Mouse (Mus musculus) ovary, postnatal 10 days (tissue): ENCODE results near the gene Mcm3.
A peak's percentile ranks its signal among the peaks of the same experiment; 100 is the strongest.

ENCODE experiments used
- DNase-seq: peaks from one replicate; pipeline ENCODE4 v3.0.0; 2022; ENCODE audit warnings: low spot score

Gene Mcm3

DNA sequence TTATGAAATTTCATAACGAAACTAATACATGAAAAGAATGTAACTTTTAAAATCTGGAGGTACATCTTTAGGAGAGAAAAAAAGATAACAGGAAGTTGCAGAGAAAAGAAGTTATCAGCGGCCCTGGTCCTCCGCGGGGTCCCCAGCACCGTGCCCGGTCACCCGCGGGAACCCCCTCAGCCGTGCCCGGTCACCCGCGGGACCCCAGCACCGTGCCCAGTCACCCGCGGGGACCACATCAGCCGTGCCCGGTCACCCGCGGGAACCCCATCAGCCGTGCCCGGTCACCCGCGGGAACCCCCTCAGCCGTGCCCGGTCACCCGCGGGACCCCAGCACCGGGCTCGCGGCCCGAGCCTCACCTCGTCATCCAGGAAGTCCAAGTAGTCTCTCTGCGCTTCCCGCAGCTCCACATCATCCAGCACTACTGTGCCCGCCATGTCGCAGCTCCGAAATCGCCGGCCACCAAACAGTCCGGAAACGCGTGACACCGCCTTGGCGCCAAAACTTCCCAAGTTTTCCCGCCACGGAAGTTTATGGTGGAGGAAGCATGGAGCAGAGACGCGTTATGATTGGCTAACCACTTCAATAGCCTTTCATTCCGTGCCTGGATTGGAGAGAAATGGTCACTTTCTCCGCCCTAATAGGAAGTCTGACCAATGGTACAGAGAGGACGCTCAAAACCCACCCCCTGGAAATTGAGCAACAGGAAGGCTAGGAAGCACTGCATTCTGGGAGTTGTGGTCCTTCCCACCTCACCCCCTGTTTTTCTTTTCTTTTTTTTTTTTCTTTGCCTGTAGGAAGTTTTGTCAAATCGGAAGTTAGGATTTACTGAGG is at the start of gene Mcm3:
Gene Mcm3, minus strand, starts transcription at position 542 of the 835 bp plus-strand sequence.
- peak; percentile 64 for DNase-seq

DNA sequence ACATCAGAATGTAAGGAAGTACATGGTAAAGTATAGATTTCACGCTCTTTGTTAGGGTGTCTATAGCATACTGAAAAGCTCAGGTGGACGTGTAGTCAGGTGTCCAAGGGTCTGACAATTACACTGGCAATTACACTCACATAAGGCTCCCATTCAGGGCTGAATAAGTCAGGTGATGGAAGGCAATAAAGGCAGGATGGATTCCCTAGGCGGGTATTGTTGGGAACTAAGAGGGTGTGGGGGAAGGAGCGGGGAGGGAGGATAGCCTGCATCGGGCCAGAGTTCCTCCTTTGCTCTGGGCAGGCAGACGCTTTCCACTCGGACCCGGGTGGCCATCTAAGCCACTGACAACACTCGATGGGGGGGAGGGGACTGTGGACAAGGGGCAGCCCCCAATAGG is 47.9 kb upstream of the Mcm3 start:
- no peak for DNase-seq

DNA sequence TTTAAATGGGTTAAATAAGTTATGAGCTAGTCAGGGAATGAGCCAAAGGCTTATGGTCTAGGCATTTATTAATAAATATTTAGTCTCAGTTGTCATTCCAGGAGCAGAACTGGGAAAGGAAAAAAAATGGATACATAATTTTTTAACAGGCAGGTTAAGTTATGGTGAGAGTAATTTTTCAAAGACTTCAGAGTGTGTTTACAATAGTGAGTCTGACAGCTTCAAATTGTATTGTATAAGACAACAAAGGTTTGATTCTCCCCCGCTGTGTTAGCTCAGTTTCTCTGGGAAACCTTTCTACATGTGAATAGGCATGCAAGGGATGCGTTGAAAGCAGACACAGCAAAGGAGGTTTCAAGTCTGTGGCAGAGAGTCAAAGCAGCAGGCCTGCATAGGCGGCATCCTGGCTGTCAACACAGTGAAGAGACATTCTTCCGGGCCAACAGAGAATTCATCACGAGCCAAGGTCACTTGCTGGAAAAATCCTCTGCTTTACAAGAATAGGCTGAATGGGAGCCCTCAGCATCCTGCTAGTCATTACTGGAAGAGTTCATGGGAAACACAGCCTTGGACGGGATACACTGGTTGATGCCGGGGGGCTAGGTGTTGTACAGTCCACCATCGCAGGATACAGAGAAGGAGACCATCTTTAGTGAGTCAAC is 47.3 kb upstream of the Mcm3 start:
- DNase-seq, result no peak

DNA sequence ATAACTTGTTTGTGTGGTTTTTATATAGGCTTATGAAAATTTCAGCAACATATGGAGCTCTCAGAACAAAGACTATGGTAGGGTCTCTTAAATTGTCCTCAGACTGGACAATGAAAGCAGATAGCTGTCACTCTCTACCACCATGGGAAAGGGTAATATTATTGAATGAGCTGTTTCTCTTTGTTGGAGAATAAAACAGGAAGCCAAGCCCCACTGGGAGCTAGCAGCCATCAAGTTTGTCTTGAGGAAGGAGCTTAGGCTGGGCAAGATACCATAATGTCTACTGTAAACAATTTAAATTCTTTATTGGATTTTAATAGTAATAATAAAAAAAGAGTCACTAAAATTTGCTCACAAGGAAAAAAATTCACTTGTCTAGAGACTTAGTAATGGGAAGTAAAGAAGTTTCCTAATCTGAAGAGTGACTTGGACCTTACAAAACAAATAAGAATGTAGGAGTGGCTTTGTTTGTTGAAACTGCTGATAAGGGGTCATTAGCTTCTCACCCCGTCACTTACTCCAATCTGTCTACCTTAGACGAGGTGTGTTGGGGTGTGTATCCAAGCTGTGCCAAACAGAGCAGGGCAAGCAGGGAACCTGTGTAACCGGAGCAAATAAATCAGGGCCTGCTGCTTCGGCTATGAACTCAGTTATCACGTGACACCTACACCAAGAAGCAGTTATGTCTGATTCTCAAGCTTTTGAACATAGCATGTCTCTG is 43.5 kb upstream of the Mcm3 start:
- no peak for DNase-seq

GRCm38 (mm10) chr1:20861865-20862264 is 41.8 kb upstream of the Mcm3 start:
- no peak for DNase-seq

DNA sequence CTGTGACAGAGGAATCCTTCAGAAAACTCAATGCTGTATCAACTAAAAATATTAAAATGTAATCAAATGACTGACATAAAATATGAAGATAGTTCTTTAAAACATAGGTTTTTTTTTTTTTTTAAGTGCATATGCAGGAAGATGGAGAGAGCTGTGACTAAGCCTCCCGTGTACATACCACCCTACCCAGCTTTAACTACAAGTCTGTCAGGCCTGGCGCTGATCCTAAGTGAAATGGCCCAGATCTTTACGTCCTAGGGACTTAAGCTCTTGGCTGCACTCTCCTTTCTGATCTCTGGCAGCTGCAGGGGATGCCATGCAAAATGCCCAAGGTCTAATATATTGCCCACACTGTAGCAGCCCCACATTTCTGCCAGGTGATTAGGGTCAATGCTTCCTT is 40.7 kb upstream of the Mcm3 start:
- no peak for DNase-seq

DNA sequence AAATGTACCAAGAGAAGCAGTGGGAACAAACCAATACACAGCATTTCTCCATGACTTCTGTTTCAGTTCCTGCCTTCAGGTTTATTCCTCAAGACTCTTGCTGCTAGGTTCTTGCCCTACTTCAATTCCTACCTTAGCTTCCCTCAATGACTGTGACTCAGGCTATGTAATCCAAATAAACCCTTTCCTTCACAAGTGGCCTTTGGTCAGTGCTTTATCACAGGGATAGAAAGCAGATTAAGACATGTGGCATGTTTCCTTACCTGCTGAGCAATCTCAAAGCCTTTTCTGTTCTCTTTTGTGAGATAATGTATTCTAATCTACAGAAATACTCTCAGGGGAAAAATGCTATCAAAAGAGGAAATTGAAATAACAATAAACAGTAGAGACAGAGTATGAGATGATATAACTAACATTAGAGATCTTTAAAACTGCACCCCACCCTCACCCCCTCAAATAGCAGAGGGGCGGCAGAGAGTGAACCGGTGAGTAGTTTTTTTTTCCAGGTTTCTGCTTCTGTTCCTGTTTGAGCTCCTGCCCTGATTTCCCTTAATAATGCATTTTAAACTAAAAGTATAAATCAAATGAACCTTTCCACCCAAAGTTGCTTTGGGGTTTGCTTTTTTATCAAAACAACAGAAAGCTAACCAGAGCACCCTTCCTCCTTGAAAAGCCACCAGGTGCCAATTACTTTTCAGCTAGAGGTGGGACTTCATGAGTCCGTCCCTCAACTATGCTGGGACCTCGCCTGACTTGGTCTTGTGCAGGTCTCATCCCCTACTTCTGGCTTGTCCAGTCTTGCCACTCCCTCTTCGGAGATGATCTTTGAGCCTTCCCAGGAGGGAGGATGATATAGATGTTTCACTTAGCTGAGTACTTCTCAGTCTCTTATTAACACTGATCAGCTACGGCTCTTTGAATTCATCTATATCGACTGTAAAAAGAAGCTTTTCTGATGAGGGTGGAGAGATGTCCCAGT is 37.1 kb upstream of the Mcm3 start:
- DNase-seq, result no peak

DNA sequence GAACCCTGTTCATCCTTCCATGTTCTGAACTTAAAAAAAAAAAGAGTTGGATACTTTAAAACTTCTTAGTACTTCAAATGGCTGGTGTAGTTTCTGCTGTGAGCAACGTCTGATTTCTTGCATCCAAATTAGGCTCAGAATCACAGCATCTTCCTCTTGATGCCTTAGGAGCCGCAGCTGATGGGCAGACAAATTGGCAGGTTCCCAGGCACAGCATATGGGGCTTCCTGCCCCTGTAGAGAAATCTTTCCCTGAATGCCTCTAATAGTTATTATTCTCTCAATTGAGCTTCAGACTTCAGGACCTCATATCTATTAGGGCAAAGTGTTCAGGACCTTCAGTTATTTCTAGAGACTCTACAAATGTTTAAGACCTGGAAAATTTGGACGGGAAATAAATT is 19.8 kb upstream of the Mcm3 start:
- DNase-seq, result no peak

- DNase-seq, result no peak
These were observed 16.5 kb upstream of the Mcm3 start for GRCm38 (mm10) chr1:20836551-20837125.

GRCm38 (mm10) chr1:20833141-20833511 is 13.0 kb upstream of the Mcm3 start:
- DNase-seq, result no peak

GRCm38 (mm10) chr1:20832473-20833140 is 12.5 kb upstream of the Mcm3 start:
- DNase-seq, result no peak

GRCm38 (mm10) chr1:20830546-20830945 is 10.4 kb upstream of the Mcm3 start:
- no peak for DNase-seq

DNA sequence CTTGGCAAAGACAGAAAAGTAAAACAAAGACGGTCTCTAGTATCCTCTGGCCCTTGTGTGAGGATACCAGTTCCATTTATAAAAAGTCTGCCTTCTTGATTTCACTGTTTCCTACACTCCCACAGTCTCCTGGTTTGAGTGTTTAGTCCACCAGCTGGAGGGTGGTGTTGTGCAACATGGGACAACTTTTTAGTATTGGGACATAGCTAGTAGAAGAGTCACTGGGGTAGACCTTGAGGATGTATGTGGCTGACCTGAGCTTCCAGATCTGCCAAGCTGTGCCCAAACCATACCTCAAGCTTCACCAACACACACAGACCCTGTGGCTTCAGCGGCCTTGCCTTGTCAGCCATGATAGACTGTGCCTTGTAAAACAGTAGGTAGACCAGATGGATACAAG is 7.9 kb upstream of the Mcm3 start:
- no peak for DNase-seq

DNA sequence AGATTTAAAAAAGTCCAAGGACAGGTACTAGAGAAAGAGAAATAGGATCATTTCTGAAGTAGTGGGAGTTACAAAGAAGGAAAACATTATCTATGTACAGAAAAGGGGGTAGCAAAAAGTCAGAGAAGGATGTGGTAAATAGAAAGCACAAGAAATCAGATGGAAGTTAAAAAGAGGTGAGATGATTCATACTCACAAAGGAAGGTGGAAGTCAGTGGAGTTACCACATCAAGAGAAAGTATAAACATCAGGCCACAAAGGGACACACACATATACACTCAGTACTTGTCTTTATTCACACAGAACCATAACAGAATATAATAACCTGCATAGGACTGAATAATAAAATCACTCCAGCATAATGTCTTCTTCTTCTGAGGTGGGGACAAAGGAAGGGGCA is 4.9 kb upstream of the Mcm3 start:
- DNase-seq, result no peak

- DNase-seq, result no peak
These were observed 3.8 kb upstream of the Mcm3 start for GRCm38 (mm10) chr1:20823906-20824305.

DNA sequence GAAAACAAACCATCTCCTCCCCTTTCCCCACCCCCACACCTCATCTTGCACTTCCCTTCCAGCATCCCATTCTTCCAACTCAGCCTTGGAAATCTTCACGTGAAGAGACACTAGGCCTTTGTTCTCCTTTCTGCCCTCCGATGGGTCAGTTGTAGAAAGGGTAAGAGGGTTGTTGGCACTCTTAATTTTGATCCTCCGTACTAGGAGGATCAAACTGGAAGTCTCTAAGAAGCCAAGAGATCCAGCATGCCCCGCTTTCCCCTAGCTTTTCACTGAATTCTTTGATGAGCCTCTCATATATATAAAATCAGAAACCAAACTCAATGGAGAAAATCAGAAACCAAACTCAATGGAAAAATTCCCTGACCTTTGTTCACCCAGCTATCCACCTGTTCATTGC is 3.4 kb upstream of the Mcm3 start:
- DNase-seq, result no peak

- no peak for DNase-seq
These were observed 847 bp upstream of the Mcm3 start for GRCm38 (mm10) chr1:20820959-20821358.

DNA sequence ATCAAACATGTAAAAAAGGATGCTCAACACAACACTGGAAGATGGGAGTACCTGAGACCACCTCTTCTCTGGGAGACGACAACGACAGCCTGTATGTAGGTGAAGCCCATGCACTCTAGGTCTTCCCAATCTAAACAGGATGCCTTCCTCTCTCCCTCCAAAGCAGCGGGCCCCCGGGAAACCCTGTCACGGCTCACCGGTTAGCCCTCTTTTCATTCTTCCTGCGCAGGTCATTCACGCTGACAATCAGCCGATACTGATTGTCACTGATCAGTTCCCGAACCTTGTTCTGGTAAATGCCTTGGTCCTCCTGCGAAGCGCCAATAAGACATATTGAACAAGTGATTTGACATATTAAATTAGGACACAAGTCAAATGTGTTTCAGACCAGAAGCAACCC is 2.5 kb downstream of the Mcm3 start:
- DNase-seq, result no peak

GRCm38 (mm10) chr1:20817172-20817571 is 2.9 kb downstream of the Mcm3 start:
- DNase-seq, result no peak

GRCm38 (mm10) chr1:20814521-20814920 is 5.6 kb downstream of the Mcm3 start:
- DNase-seq, result no peak

- no peak for DNase-seq
These were observed 15.6 kb downstream of the Mcm3 start for GRCm38 (mm10) chr1:20804526-20804925.
